Mouse (Mus musculus) G1E (cell line): ENCODE measurements around the gene Etfbkmt. TPM values are rescaled to one million over a fixed set of nuclear protein-coding genes. Genes with fewer than 3 reads are reported as not detected.

Experiments
- ATAC-seq: 2 replicates; pipeline ENCODE4 v1.8.0; 2016; ENCODE audit warnings: mild to moderate bottlenecking; ENCODE audit not compliant: insufficient number of reproducible peaks, poor library complexity, low FRiP score, severe bottlenecking; ENCODE audit errors: extremely low read depth
- DNase-seq: peaks from one replicate; pipeline ENCODE4 v3.0.0; 2012; ENCODE audit warnings: low spot score
- H3K27me3 ChIP-seq: 2 replicates; pipeline ENCODE4 v1.6.1; 2012; ENCODE audit warnings: mild to moderate bottlenecking, low read length, inconsistent platforms; ENCODE audit not compliant: insufficient read depth
- H3K36me3 ChIP-seq: replicated peaks from 2 replicates; pipeline ENCODE3; 2012; ENCODE audit warnings: mild to moderate bottlenecking, inconsistent platforms
- H3K4me1 ChIP-seq: 2 replicates; pipeline ENCODE4 v1.6.1; 2012; ENCODE audit warnings: low read depth, low read length, inconsistent platforms, mixed read lengths; ENCODE audit not compliant: insufficient read depth
- H3K4me3 ChIP-seq: 2 replicates; pipeline ENCODE4 v1.5.1; 2012; ENCODE audit warnings: low read depth, mild to moderate bottlenecking, inconsistent platforms, low read length, moderate library complexity, mixed read lengths
- H3K9me3 ChIP-seq: replicated peaks from 2 replicates; pipeline ENCODE4 v1.6.1; 2012; ENCODE audit warnings: inconsistent platforms
- CTCF ChIP-seq: IDR thresholded peaks from 2 replicates; pipeline ENCODE4 v1.5.1; 2012; ENCODE audit warnings: low read depth, low read length, inconsistent platforms, mixed read lengths
- GATA1 ChIP-seq: IDR thresholded peaks from 2 replicates; pipeline ENCODE4 v1.6.1; 2012; ENCODE audit warnings: borderline replicate concordance, low read length, inconsistent platforms, mixed read lengths
- GATA2 ChIP-seq: IDR thresholded peaks from 2 replicates; pipeline ENCODE4 v1.6.1; 2012; ENCODE audit warnings: low read depth, low read length, inconsistent platforms, borderline replicate concordance
- POLR2AphosphoS5 ChIP-seq: IDR thresholded peaks from 2 replicates; pipeline ENCODE4 v1.6.1; 2012; ENCODE audit warnings: low read depth, low read length, inconsistent platforms; ENCODE audit not compliant: insufficient replicate concordance
- TAL1 ChIP-seq: conservative IDR thresholded peaks from 2 replicates; pipeline ENCODE4 v1.6.1; 2012; ENCODE audit warnings: low read depth, low read length, inconsistent platforms, mixed read lengths
- polyA plus RNA-seq: library from polyadenylated mRNA; stranded (reverse); fragments of >175 nt; gene quantifications from 2 replicates; pipeline ENCODE4 v1.2.3, GENCODE M21; 2012
- total RNA-seq, 2 experiments: library from RNA; stranded (forward) in 1 of 2; stranded (reverse) in 1 of 2; fragments of 200-1000 nt in 1 of 2; fragments of >200 nt in 1 of 2; fragmentation: Nextera tagmentation in 1 of 2; gene quantifications; 2 replicates each; pipeline ENCODE4 v1.2.3; 2014 to 2017

Gene Etfbkmt
- total and polyA plus RNA-seq, 3 experiments = 2.7 to 85.6 (median 75.4) TPM

DNA sequence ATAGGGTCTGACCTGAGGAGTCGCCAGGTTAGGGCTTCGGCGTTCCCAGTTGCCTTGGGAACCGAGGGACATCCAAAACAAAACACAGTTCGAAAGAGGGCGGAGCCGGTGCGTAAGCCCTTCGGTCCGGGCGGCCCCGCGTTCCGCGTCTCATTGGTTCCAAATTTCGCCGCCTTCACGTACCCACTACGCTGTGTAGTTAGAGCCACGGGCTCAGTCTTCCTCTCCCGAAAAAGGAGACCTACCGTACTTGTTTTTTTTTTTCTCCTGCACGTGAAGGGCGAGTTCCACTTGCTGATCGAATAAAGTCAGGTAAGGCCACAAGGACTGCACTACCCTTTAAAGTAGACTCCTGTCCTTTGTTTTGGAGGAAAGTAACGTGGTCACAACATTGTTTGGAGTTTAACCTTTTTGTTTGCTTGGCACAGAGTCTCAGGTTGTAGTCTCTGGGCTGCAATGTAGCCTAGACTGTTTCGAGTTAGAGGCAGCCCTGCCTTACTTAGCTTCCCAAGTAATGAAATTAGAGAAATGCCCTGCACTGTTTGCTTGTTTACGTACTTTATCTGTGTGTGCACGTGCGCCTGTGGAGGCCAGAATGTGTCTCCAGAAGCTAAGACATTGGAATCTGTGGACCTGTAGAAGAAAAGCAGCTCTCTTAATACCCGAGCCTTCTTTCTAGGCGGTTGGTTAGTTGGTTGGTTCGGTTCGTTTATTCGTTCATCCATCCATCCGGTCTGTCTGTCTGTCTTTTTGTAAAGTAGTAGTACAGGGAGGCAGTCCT lies 1.9 kb downstream of the Etfbkmt start:
- peak; percentile 47 for DNase-seq
- Histone ChIP-seq H3K4me3 (peak overlapping the region; percentile 72), H3K9me3 (peaks cover 4% of the 10 kb centered on the region), H3K36me3 (peaks cover 29% of the 10 kb centered on the region), H3K27me3 (no peaks in the 10 kb centered on the region), H3K4me1 (peaks cover 60% of the 10 kb centered on the region)
- TF ChIP-seq GATA2 (no peak), TAL1 (no peak), GATA1 (no peak), CTCF (no peak), POLR2AphosphoS5 (no peak)
- peak; percentile 92 for ATAC-seq

DNA sequence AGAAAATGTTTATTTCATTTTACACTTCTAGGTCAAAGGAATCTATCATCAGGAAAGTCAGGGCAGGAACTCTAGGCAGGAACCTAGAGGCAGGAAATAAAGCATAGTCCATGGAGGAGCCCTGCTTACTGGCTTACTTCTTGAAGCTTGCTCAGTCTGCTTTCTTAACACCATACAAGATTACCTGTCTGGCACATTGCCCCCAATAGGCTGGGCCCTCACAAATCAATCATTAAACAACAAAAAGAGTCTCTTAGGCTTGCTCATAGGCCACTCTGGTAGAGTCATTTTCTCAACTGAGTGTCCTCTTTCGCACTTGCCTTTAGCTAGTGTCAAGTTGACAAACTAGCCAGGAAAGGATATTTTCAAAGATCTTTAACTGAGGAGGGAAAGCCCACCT lies 5.5 kb downstream of the Etfbkmt start:
- ATAC-seq (no peak), DNase-seq (no peak)
- Histone ChIP-seq H3K27me3 (no peaks in the 10 kb centered on the region), H3K4me3 (no peak overlapping the region), H3K4me1 (peaks cover 45% of the 10 kb centered on the region), H3K9me3 (no peaks in the 10 kb centered on the region), H3K36me3 (peaks cover 51% of the 10 kb centered on the region)
- TF ChIP-seq CTCF (no peak), POLR2AphosphoS5 (no peak), GATA1 (no peak), GATA2 (no peak), TAL1 (no peak)

DNA sequence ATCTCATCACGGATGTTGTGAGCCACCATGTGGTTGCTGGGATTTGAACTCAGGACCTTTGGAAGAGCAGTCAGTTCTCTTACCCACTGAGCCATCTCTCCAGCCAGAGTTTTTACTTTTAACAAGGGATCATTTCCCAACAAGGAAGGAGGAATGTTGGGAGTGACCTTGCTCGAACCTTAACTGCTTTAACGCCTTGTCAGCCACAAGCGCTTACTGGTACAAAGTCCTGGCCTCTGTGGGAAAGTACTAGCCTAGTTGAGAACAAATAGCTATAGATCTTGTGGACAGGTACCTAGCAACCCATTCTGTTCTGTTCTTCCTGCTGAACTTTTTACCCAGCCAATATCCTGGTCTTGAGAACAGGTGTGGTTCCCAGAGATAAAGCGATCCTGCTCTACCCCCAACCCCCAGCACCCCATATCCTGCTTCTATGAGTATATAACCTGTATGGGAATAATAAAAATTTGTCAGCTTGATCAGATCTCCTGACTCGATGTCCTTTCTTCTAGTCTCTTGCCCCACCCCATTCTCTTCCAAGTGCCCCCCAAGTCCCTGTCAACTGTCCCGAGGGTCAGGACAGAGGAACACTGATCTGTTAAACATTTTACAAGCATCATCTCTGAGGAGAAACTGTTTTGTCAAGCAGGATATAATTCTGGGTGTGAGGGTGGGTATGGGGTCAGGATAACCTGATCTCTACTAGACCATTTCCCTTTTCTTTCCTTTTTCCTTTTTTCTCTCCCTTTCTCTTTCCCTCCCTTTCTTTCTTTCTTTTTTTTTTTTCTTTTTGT lies 9.0 kb downstream of the Etfbkmt start:
- no peak for TF ChIP-seq POLR2AphosphoS5
- TF ChIP-seq GATA2 = no peak
- no peak for TF ChIP-seq CTCF
- TF ChIP-seq GATA1 = no peak
- no peak for TF ChIP-seq TAL1
- peaks cover 59% of the 10 kb centered on the region for H3K36me3 ChIP-seq
- no peak for ATAC-seq
- no peaks in the 10 kb centered on the region for H3K9me3 ChIP-seq
- DNase-seq = no peak
- no peak overlapping the region for H3K4me3 ChIP-seq
- H3K27me3 ChIP-seq = no peaks in the 10 kb centered on the region
- peaks cover 29% of the 10 kb centered on the region for H3K4me1 ChIP-seq

DNA sequence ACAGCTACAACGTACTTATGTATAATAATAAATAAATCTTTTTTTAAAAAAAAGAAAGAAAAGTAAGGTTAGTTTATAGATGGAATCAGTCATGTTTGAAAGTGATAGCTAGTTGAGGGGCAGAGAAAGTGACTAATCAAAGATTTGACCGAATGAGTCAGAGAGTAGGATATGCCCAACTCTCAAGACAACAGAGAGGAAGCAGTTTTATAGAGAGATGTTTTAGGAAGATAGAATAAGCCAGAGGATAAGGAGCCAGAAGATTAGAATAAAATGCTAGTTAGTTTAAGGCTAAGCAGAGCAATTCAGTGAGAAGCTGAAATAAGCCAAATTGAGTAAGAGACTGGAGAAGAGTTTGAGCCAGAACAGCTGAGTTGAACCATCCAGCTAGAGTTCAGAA lies 12.5 kb downstream of the Etfbkmt start:
- DNase-seq (no peak), ATAC-seq (peak; percentile 75)
- TF ChIP-seq GATA1 (no peak), TAL1 (no peak), CTCF (no peak), POLR2AphosphoS5 (no peak), GATA2 (no peak)
- Histone ChIP-seq H3K4me3 (no peak overlapping the region), H3K4me1 (peaks cover 17% of the 10 kb centered on the region), H3K9me3 (no peaks in the 10 kb centered on the region), H3K36me3 (peaks cover 47% of the 10 kb centered on the region), H3K27me3 (no peaks in the 10 kb centered on the region)

DNA sequence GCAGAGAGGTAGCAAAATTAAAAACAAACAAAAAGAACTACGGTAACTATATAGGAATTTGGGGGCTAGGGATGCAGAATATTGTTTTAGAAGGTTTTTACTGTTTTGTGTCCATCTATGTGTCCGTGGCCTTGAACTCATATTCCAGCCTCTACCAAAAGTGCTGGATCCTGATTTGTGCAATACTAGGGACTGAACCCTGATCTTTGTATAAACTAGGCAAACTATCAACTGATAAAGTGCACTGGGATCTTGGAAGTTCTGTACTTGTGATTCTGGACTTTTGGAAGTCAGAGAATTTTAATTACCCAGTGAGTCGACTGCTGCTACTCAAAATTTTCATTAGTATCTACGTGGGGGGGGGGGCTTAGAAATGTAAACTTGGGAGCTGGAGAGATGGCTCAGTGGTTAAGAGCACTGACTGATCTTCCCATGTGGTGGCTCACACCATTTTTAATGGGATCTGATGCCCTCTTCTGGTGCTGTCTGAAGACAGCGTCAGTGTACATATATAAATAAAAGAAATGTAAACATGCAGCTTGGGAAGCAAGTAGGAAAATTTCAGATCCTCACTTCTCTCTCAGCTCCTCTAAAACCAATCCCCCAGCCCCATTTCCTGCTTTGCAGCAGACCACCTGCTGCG lies 13.9 kb downstream of the Etfbkmt start:
- Histone ChIP-seq H3K27me3 (no peaks in the 10 kb centered on the region), H3K9me3 (no peaks in the 10 kb centered on the region), H3K36me3 (peaks cover 45% of the 10 kb centered on the region), H3K4me3 (no peak overlapping the region), H3K4me1 (peaks cover 14% of the 10 kb centered on the region; the same call in 1 of the 2 replicates)
- ATAC-seq (no peak), DNase-seq (no peak)
- TF ChIP-seq TAL1 (no peak), GATA2 (no peak), POLR2AphosphoS5 (no peak), GATA1 (no peak), CTCF (no peak)

DNA sequence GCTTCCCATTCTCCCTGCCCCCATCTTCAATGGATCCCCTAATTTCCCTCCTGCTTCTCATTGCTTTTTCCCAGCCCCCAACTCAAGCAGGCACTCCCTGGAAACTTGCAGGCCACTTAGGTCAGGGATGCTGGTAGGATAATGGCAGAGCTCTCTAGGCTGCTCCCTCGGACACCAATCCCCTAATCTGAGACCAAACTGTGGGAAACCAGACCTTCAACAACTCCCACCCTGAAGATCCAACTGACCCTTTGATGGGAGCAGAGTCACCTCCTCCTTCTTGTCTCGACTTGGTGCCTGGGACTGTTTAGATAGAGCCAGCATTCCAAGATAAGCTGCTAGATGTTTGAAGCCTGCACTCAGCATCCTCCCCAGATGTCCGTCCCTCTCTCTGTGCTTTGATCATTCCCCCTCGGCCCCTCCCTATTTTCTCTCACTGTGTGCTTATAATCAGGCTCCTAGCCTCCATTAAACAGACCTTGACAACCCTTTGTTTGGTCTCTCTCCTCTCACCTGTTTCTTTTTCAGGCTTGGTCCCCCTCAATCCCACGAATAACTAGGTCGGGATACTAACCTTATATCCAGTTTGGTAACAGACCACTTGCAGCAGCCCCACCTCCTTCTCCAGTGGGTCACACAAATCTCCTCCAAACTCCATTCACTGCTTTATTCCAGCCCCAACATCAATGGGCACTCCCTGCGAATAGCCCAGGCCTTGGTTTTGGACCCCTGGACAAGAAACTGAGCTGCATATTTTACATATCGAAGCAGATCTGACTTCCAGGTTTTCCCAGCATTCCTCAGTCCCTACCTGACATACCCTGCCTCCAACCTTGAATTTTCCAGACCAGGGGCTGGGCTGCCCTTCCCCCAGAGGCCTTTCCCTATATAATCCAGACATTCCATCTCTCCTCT lies 14.7 kb downstream of the Etfbkmt start:
- ATAC-seq = no peak
- peaks cover 10% of the 10 kb centered on the region; the same call in 1 of the 2 replicates for H3K4me1 ChIP-seq
- H3K27me3 ChIP-seq = no peaks in the 10 kb centered on the region
- H3K36me3 ChIP-seq = peaks cover 44% of the 10 kb centered on the region
- no peak for DNase-seq
- TF ChIP-seq GATA2 = no peak
- no peak for TF ChIP-seq CTCF
- TF ChIP-seq GATA1 = no peak
- TF ChIP-seq TAL1 = no peak
- no peak for TF ChIP-seq POLR2AphosphoS5
- no peaks in the 10 kb centered on the region for H3K9me3 ChIP-seq
- H3K4me3 ChIP-seq = no peak overlapping the region
